Mouse (Mus musculus) C2C12 (cell line): ENCODE data around the gene Kpna3.

ENCODE experiments used
- CTCF ChIP-seq: IDR thresholded peaks from one replicate; pipeline ENCODE4 v1.5.1; 2011; ENCODE audit not compliant: control insufficient read depth, insufficient read depth, insufficient read length
- USF1 ChIP-seq: IDR thresholded peaks from one replicate; pipeline ENCODE4 v1.6.1; 2011; ENCODE audit warnings: low read depth, mild to moderate bottlenecking, control low read depth, moderate library complexity

- TF ChIP-seq CTCF, result no peak
- no peak for TF ChIP-seq USF1
Observed at GRCm38 (mm10) chr14:61455571-61455970, 15.9 kb upstream of the Kpna3 start.
